Mouse (Mus musculus): ENCODE measurements around the gene Ckap2l. TPM values are rescaled to one million over a fixed set of nuclear protein-coding genes. Genes with fewer than 3 reads are reported as not detected.

Gene Ckap2l
- polyA plus RNA-seq, 1 experiment = 11.6 TPM

- no peaks in the 10 kb centered on the region for H3K36me3 ChIP-seq (ENCODE audit: control insufficient read depth, insufficient read depth, low read length)
- no peak for TF ChIP-seq CTCF (IDR thresholded peaks at IDR 0.05; ENCODE audit: control insufficient read depth, insufficient read depth, insufficient replicate concordance, low read depth, low read length)
- TF ChIP-seq POLR2A (IDR thresholded peaks at IDR 0.05; ENCODE audit: control insufficient read depth, low read depth, low read length) = no peak
- no peaks in the 10 kb centered on the region; the same call in 1 of the 2 replicates for H3K4me1 ChIP-seq (ENCODE audit: control insufficient read depth, insufficient read depth, low read length)
- H3K4me3 ChIP-seq (ENCODE audit: control insufficient read depth, low read depth, low read length) = no peak overlapping the region
- H3K27me3 ChIP-seq (ENCODE audit: control insufficient read depth, insufficient read depth, low read length) = no peaks in the 10 kb centered on the region
- no peak overlapping the region for H3K27ac ChIP-seq (ENCODE audit: control insufficient read depth, insufficient read depth, low read depth, low read length)
Observed at GRCm38 (mm10) chr2:129229316-129229715, 67.7 kb downstream of the Ckap2l start.

- Histone ChIP-seq H3K36me3 (ENCODE audit: control insufficient read depth, insufficient read depth, low read length) (no peaks in the 10 kb centered on the region), H3K4me1 (ENCODE audit: control insufficient read depth, insufficient read depth, low read length) (no peaks in the 10 kb centered on the region; the same call in 1 of the 2 replicates), H3K27ac (ENCODE audit: control insufficient read depth, insufficient read depth, low read depth, low read length) (no peak overlapping the region), H3K4me3 (ENCODE audit: control insufficient read depth, low read depth, low read length) (no peak overlapping the region), H3K27me3 (ENCODE audit: control insufficient read depth, insufficient read depth, low read length) (no peaks in the 10 kb centered on the region)
- TF ChIP-seq POLR2A (IDR thresholded peaks at IDR 0.05; ENCODE audit: control insufficient read depth, low read depth, low read length) = no peak
- TF ChIP-seq CTCF (IDR thresholded peaks at IDR 0.05; ENCODE audit: control insufficient read depth, insufficient read depth, insufficient replicate concordance, low read depth, low read length) = no peak
Observed at GRCm38 (mm10) chr2:129228571-129228970, 68.4 kb downstream of the Ckap2l start.

GRCm38 (mm10) chr2:129227709-129228108 lies 69.3 kb downstream of the Ckap2l start:
- Histone ChIP-seq H3K4me3 (ENCODE audit: control insufficient read depth, low read depth, low read length) (no peak overlapping the region), H3K36me3 (ENCODE audit: control insufficient read depth, insufficient read depth, low read length) (no peaks in the 10 kb centered on the region), H3K27me3 (ENCODE audit: control insufficient read depth, insufficient read depth, low read length) (no peaks in the 10 kb centered on the region), H3K4me1 (ENCODE audit: control insufficient read depth, insufficient read depth, low read length) (no peaks in the 10 kb centered on the region; the same call in 1 of the 2 replicates), H3K27ac (ENCODE audit: control insufficient read depth, insufficient read depth, low read depth, low read length) (no peak overlapping the region)
- no peak for TF ChIP-seq CTCF (IDR thresholded peaks at IDR 0.05; ENCODE audit: control insufficient read depth, insufficient read depth, insufficient replicate concordance, low read depth, low read length)
- no peak for TF ChIP-seq POLR2A (IDR thresholded peaks at IDR 0.05; ENCODE audit: control insufficient read depth, low read depth, low read length)

GRCm38 (mm10) chr2:129227011-129227529 lies 69.9 kb downstream of the Ckap2l start:
- H3K27me3 ChIP-seq (ENCODE audit: control insufficient read depth, insufficient read depth, low read length) = no peaks in the 10 kb centered on the region
- H3K36me3 ChIP-seq (ENCODE audit: control insufficient read depth, insufficient read depth, low read length) = no peaks in the 10 kb centered on the region
- no peak for TF ChIP-seq POLR2A (IDR thresholded peaks at IDR 0.05; ENCODE audit: control insufficient read depth, low read depth, low read length)
- TF ChIP-seq CTCF (IDR thresholded peaks at IDR 0.05; ENCODE audit: control insufficient read depth, insufficient read depth, insufficient replicate concordance, low read depth, low read length) = no peak
- H3K4me1 ChIP-seq (ENCODE audit: control insufficient read depth, insufficient read depth, low read length) = no peaks in the 10 kb centered on the region; the same call in 1 of the 2 replicates
- no peak overlapping the region for H3K4me3 ChIP-seq (ENCODE audit: control insufficient read depth, low read depth, low read length)
- no peak overlapping the region for H3K27ac ChIP-seq (ENCODE audit: control insufficient read depth, insufficient read depth, low read depth, low read length)

DNA sequence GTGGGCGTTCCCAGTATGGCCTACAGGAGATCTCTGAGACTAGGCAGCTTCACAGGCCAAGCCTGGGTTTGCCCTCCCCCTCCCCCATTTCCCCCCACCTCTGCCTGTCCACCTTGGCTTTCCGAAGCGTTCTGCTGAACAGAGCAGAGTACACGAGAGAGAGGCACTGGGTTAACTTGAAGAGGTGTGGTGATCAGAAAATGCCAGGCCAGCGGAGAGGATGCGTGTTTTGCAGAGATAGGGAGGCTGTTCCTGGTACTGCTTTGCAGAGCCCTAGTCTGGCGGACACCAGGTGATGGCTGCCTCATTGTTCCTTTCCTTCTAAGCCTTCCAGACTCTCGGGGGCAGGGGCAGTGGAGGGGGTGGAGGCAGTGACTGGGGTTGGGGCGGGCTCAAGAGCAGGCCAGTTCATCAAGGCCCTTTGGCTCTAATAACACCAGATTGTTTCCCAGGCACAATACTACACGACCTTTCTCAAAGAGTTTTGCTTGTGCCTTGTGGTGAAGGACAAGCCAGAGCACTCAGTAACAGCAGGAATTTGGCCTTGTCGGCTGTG lies 70.6 kb downstream of the Ckap2l start:
- TF ChIP-seq CTCF (IDR thresholded peaks at IDR 0.05; ENCODE audit: control insufficient read depth, insufficient read depth, insufficient replicate concordance, low read depth, low read length) (no peak), POLR2A (IDR thresholded peaks at IDR 0.05; ENCODE audit: control insufficient read depth, low read depth, low read length) (no peak)
- no peaks in the 10 kb centered on the region for H3K27me3 ChIP-seq (ENCODE audit: control insufficient read depth, insufficient read depth, low read length)
- no peaks in the 10 kb centered on the region for H3K36me3 ChIP-seq (ENCODE audit: control insufficient read depth, insufficient read depth, low read length)
- no peaks in the 10 kb centered on the region; the same call in 1 of the 2 replicates for H3K4me1 ChIP-seq (ENCODE audit: control insufficient read depth, insufficient read depth, low read length)
- H3K27ac ChIP-seq (ENCODE audit: control insufficient read depth, insufficient read depth, low read depth, low read length) = no peak overlapping the region
- no peak overlapping the region for H3K4me3 ChIP-seq (ENCODE audit: control insufficient read depth, low read depth, low read length)

DNA sequence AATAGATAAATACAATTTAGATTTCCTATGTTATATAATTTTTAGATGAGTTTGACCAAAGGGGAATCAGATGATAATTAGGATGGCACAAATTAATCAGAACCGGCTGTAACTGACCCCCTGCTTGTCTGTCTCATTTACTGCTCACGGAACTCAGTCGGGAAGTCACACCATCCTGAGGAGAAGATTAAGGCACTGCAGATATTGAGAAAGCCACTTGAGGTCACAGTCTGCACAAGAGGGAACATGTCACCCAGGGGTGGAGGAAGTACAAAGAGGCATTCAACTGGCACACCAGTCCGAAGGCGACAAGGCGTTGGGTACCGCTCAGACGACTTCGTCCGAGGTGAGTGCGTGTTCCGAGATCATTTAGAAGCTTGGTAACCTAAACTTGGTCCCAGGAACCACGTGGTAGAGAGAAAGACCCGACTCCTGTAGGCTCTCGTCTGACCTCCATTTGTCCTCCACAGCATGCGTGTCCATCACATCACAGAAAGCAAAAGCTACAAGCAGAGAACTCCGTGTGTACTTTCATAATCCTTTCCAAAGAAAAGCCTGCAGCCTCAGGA lies 71.7 kb downstream of the Ckap2l start:
- Histone ChIP-seq H3K27me3 (ENCODE audit: control insufficient read depth, insufficient read depth, low read length) (no peaks in the 10 kb centered on the region), H3K4me1 (ENCODE audit: control insufficient read depth, insufficient read depth, low read length) (no peaks in the 10 kb centered on the region; the same call in 1 of the 2 replicates), H3K36me3 (ENCODE audit: control insufficient read depth, insufficient read depth, low read length) (no peaks in the 10 kb centered on the region), H3K27ac (ENCODE audit: control insufficient read depth, insufficient read depth, low read depth, low read length) (no peak overlapping the region), H3K4me3 (ENCODE audit: control insufficient read depth, low read depth, low read length) (no peak overlapping the region)
- TF ChIP-seq CTCF (IDR thresholded peaks at IDR 0.05; ENCODE audit: control insufficient read depth, insufficient read depth, insufficient replicate concordance, low read depth, low read length) = no peak
- no peak for TF ChIP-seq POLR2A (IDR thresholded peaks at IDR 0.05; ENCODE audit: control insufficient read depth, low read depth, low read length)

GRCm38 (mm10) chr2:129224178-129224577 lies 72.8 kb downstream of the Ckap2l start:
- Histone ChIP-seq H3K4me1 (ENCODE audit: control insufficient read depth, insufficient read depth, low read length) (no peaks in the 10 kb centered on the region; the same call in 1 of the 2 replicates), H3K27me3 (ENCODE audit: control insufficient read depth, insufficient read depth, low read length) (no peaks in the 10 kb centered on the region), H3K36me3 (ENCODE audit: control insufficient read depth, insufficient read depth, low read length) (no peaks in the 10 kb centered on the region), H3K27ac (ENCODE audit: control insufficient read depth, insufficient read depth, low read depth, low read length) (no peak overlapping the region), H3K4me3 (ENCODE audit: control insufficient read depth, low read depth, low read length) (no peak overlapping the region)
- TF ChIP-seq POLR2A (IDR thresholded peaks at IDR 0.05; ENCODE audit: control insufficient read depth, low read depth, low read length) (no peak), CTCF (IDR thresholded peaks at IDR 0.05; ENCODE audit: control insufficient read depth, insufficient read depth, insufficient replicate concordance, low read depth, low read length) (no peak)
